Mouse (Mus musculus): ENCODE results near the gene Bcl7b.

- TF ChIP-seq CTCF (IDR thresholded peaks at IDR 0.05; ENCODE audit: insufficient read depth, low read length) = no peak
- TF ChIP-seq POLR2A (IDR thresholded peaks at IDR 0.05; ENCODE audit: borderline replicate concordance, extremely low read depth, low read depth, low read length) = no peak
Observed at GRCm38 (mm10) chr5:135139881-135140280, 28.2 kb upstream of the Bcl7b start.

All from lung, adult 2 months (tissue).